Mouse (Mus musculus) erythroblast, embryonic 14.5 days (primary cell): ENCODE data around the gene Nipal1.

Source experiments
- GATA1 ChIP-seq: IDR thresholded peaks from 2 replicates; pipeline ENCODE4 v1.6.1; 2012; ENCODE audit warnings: low read length, inconsistent platforms, mixed read lengths
- TAL1 ChIP-seq: IDR thresholded peaks from 3 replicates; pipeline ENCODE4 v1.6.1; 2012; ENCODE audit warnings: low read length, inconsistent platforms, mixed read lengths

DNA sequence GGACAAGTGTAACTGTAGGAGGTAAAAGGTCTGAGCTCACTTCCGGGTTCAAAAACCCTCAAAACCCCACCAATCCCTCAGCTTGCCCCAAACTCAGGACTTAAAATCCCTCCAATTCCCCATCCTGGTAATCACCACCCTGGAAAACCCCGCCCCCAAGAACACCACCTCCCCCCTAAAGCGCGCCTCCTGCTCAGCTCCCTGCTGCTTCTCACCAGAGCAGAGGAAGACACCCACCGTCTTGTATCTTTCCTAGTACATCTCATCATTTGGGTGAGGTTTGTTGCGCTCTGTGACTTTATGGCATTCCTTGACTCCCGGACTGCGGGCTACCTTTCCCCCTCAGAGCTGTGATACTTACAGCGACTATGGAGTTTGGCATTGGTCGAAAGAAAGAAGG, 59.1 kb downstream of the Nipal1 start:
- no peak for TF ChIP-seq TAL1
- no peak for TF ChIP-seq GATA1
